Mouse (Mus musculus): ENCODE results near the gene Heca. TPM values are rescaled to one million over a fixed set of nuclear protein-coding genes. Genes with fewer than 3 reads are reported as not detected.
"Not testable (repeated sequence)": the region's sequence is repeated elsewhere in the genome, so short reads cannot be mapped to it uniquely, and the experiment has no call there.

The Heca gene
- total RNA-seq, 4 experiments from 2014 or later, result 22.5 to 42.2 (median 30.2) TPM

- no peak for DNase-seq
Observed at GRCm38 (mm10) chr10:17880038-17880437, 67.8 kb downstream of the Heca start.

- DNase-seq, result no peak
Observed at GRCm38 (mm10) chr10:17878002-17878919, 69.6 kb downstream of the Heca start.

- peak; percentile 52 for DNase-seq
Observed at GRCm38 (mm10) chr10:17869822-17870662, 77.8 kb downstream of the Heca start.

GRCm38 (mm10) chr10:17860701-17861480, 87.0 kb downstream of the Heca start:
- DNase-seq, result no peak

- no peak for DNase-seq
Observed at GRCm38 (mm10) chr10:17857647-17858261, 90.1 kb downstream of the Heca start.

GRCm38 (mm10) chr10:17844781-17845537, 102.9 kb downstream of the Heca start:
- DNase-seq, result no peak

- no peak for DNase-seq
Observed at GRCm38 (mm10) chr10:17842030-17842429, 105.8 kb downstream of the Heca start.

- no peak for DNase-seq
Observed at GRCm38 (mm10) chr10:17836275-17836674, 111.6 kb downstream of the Heca start.

- DNase-seq, result no peak
Observed at GRCm38 (mm10) chr10:17835031-17835430, 112.8 kb downstream of the Heca start.

- DNase-seq, result no peak
Observed at GRCm38 (mm10) chr10:17831041-17831440, 116.8 kb downstream of the Heca start.

- no peak for DNase-seq
Observed at GRCm38 (mm10) chr10:17829205-17829604, 118.7 kb downstream of the Heca start.

GRCm38 (mm10) chr10:17827391-17827790, 120.5 kb downstream of the Heca start:
- DNase-seq, result no peak

- not testable (repeated sequence) for DNase-seq
Observed at GRCm38 (mm10) chr10:17820422-17820821, 127.4 kb downstream of the Heca start.

Other genes starting within 250 kb of the Heca start
- gene Cited2, start 224.8 kb downstream of the Heca start, total RNA-seq (2022), result 10 to 100 TPM; 37.2 to 87.3 (median 63.5) TPM
- gene Txlnb, start 151.8 kb downstream of the Heca start, total RNA-seq (2022), result 1 to 10 TPM in 1 of 4 experiments, under 1 TPM in 3; 0.78 to 1.2 (median 0.84) TPM
- 10 to 100 TPM; 14.6 to 33.2 (median 18.8) TPM for gene Abracl, start 75.2 kb upstream of the Heca start, total RNA-seq (2022)
- gene Reps1, start 107.8 kb upstream of the Heca start, total RNA-seq (2022), result 10 to 100 TPM; 30.7 to 46.2 (median 39.6) TPM

All from adrenal gland, adult 8-10 months (tissue).